Mouse (Mus musculus) hindbrain, postnatal 0 days (tissue): ENCODE results near the gene Gon7. TPM values are rescaled to one million over a fixed set of nuclear protein-coding genes. Genes with fewer than 3 reads are reported as not detected.

Experiments used
- ATAC-seq: fragments of 200-750 bp; cut with Nextera tagmentation; 2 replicates; pipeline ENCODE4 v1.8.0; 2017; ENCODE audit warnings: mild to moderate bottlenecking, moderate TSS enrichment, moderate library complexity
- DNase-seq: peaks from one replicate; pipeline ENCODE4 v3.0.0-alpha.2; 2015; ENCODE audit warnings: low spot score
- H3K27ac ChIP-seq: fragments of 300-500 bp; sonication (generic); 2 replicates; pipeline ENCODE4 v1.5.1; 2014; ENCODE audit warnings: mild to moderate bottlenecking
- H3K27me3 ChIP-seq: fragments of 300-500 bp; sonication (generic); 2 replicates; pipeline ENCODE4 v1.6.1; 2014; ENCODE audit warnings: low read length, mixed read lengths; ENCODE audit not compliant: insufficient read depth
- H3K36me3 ChIP-seq: fragments of 300-500 bp; sonication (generic); 2 replicates; pipeline ENCODE4 v1.6.1; 2014; ENCODE audit warnings: low read length, mixed read lengths; ENCODE audit not compliant: insufficient read depth
- H3K4me1 ChIP-seq: fragments of 300-500 bp; sonication (generic); 2 replicates; pipeline ENCODE4 v1.6.1; 2014; ENCODE audit warnings: antibody characterized with exemption, low read length, mixed read lengths; ENCODE audit not compliant: insufficient read depth
- H3K4me2 ChIP-seq: fragments of 300-500 bp; sonication (generic); 2 replicates; pipeline ENCODE4 v1.6.1; 2014; ENCODE audit warnings: low read depth, mild to moderate bottlenecking, low read length, moderate library complexity, mixed read lengths
- H3K4me3 ChIP-seq: fragments of 300-500 bp; sonication (generic); 2 replicates; pipeline ENCODE4 v1.5.1; 2014; ENCODE audit warnings: low read length
- H3K9ac ChIP-seq: fragments of 300-500 bp; sonication (generic); replicated peaks from 2 replicates; pipeline ENCODE4 v1.6.1; 2014; ENCODE audit warnings: mild to moderate bottlenecking, low read length, moderate library complexity, mixed read lengths
- H3K9me3 ChIP-seq: fragments of 300-500 bp; sonication (generic); 2 replicates; pipeline ENCODE4 v1.6.1; 2016; ENCODE audit warnings: low read length, mixed read lengths
- CTCF ChIP-seq: IDR thresholded peaks from 2 replicates; pipeline ENCODE4 v1.5.1; 2016; ENCODE audit warnings: antibody characterized with exemption, control low read depth, low read depth
- WGBS: fragments of 180-500 bp; shearing (Covaris S2); extraction: QIAGEN DNeasy Blood & Tissue Kit; methylation state at CpG from one replicate; pipeline ENCODE4 v1.1.7; 2014; 5-methylcytosine and 5-hydroxymethylcytosine counted together
- polyA plus RNA-seq: library from polyadenylated mRNA; unstranded; fragments of >200 nt; fragmentation: Nextera tagmentation; extraction: Ambion mirVana; gene quantifications from 2 replicates; pipeline ENCODE4 v1.2.1, GENCODE M21; 2015
- total RNA-seq: library from RNA; depleted of rRNA; stranded (reverse); fragments of >200 nt; gene quantifications from 2 replicates; pipeline ENCODE4 v1.2.3, GENCODE M21; 2014

Gene Gon7
- total and polyA plus RNA-seq, 2 experiments from 2014 or later, result 10.8 to 33.9 TPM

DNA sequence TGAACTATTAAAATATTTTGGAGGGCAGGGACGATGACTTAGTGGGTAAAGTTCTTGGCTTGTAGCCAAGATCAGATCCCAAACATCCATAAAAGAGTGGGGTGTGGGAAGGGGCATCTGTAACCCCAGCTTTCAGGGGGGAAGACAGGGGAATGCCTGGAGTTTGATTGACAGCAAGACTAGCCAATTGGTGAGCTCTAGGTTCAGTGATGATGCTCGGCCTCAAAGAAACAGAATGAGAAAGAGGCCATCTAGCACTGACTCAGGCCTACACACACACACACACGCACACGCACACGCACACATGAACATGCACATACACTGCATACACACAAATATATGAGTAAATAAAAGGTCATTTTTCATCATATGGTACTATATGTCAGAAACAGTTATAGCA lies 47.7 kb downstream of the Gon7 start:
- H3K27me3 ChIP-seq, result no peaks in the 10 kb centered on the region
- H3K4me1 ChIP-seq, result no peaks in the 10 kb centered on the region
- H3K36me3 ChIP-seq, result no peaks in the 10 kb centered on the region
- H3K9me3 ChIP-seq, result no peaks in the 10 kb centered on the region
- no peak overlapping the region for H3K4me2 ChIP-seq
- no peak overlapping the region for H3K9ac ChIP-seq
- no peak for TF ChIP-seq CTCF
- H3K4me3 ChIP-seq, result no peak overlapping the region
- no peak for DNase-seq
- no peak overlapping the region for H3K27ac ChIP-seq
- ATAC-seq, result no peak
- 86% methylated on average over 5 of the region's 5 CpGs for WGBS

GRCm38 (mm10) chr12:102708220-102708619 lies 49.4 kb downstream of the Gon7 start:
- Histone ChIP-seq H3K4me1 (no peaks in the 10 kb centered on the region), H3K36me3 (no peaks in the 10 kb centered on the region), H3K9me3 (no peaks in the 10 kb centered on the region), H3K27me3 (no peaks in the 10 kb centered on the region), H3K9ac (no peak overlapping the region), H3K4me2 (no peak overlapping the region), H3K4me3 (no peak overlapping the region), H3K27ac (no peak overlapping the region)
- 61% methylated on average over 11 of the region's 11 CpGs for WGBS
- DNase-seq, result no peak
- peak; percentile 52 for TF ChIP-seq CTCF
- no peak for ATAC-seq

GRCm38 (mm10) chr12:102706833-102707463 lies 50.7 kb downstream of the Gon7 start:
- 94% methylated on average over 10 of the region's 10 CpGs for WGBS
- DNase-seq (no peak), ATAC-seq (no peak)
- Histone ChIP-seq H3K4me3 (no peak overlapping the region), H3K27me3 (no peaks in the 10 kb centered on the region), H3K36me3 (no peaks in the 10 kb centered on the region), H3K4me2 (no peak overlapping the region), H3K27ac (no peak overlapping the region), H3K4me1 (peaks cover 5% of the 10 kb centered on the region; the same call in 1 of the 2 replicates), H3K9ac (no peak overlapping the region), H3K9me3 (no peaks in the 10 kb centered on the region)
- TF ChIP-seq CTCF, result no peak

GRCm38 (mm10) chr12:102705906-102706640 lies 51.5 kb downstream of the Gon7 start:
- H3K4me3 ChIP-seq, result no peak overlapping the region; the same call in 1 of the 2 replicates
- no peak overlapping the region for H3K27ac ChIP-seq
- WGBS, result 66% methylated on average over 6 of the region's 6 CpGs

GRCm38 (mm10) chr12:102705216-102705871 lies 52.3 kb downstream of the Gon7 start:
- peak; percentile 88 for ATAC-seq
- Histone ChIP-seq H3K9me3 (no peaks in the 10 kb centered on the region), H3K4me3 (peak overlapping the region; percentile 71), H3K36me3 (no peaks in the 10 kb centered on the region), H3K4me1 (peaks cover 8% of the 10 kb centered on the region; the same call in 1 of the 2 replicates), H3K9ac (peak overlapping the region; percentile 80), H3K4me2 (peak overlapping the region; percentile 69), H3K27ac (peak overlapping the region; percentile 95), H3K27me3 (no peaks in the 10 kb centered on the region)
- peak; percentile 88 for TF ChIP-seq CTCF
- WGBS, result 2% methylated on average over 23 of the region's 45 CpGs
- DNase-seq, result peak; percentile 94

More at GRCm38 (mm10) chr12:102705906-102706640, 51.5 kb downstream of the Gon7 start:
- ATAC-seq, result no peak
- no peak for DNase-seq
- Histone ChIP-seq H3K27me3 (no peaks in the 10 kb centered on the region), H3K9me3 (no peaks in the 10 kb centered on the region), H3K9ac (no peak overlapping the region), H3K4me2 (peak overlapping the region; percentile 69; the same call in 1 of the 2 replicates), H3K36me3 (no peaks in the 10 kb centered on the region), H3K4me1 (peaks cover 8% of the 10 kb centered on the region; the same call in 1 of the 2 replicates)
- no peak for TF ChIP-seq CTCF

- WGBS, result under 1% methylated on average over 43 of the region's 105 CpGs
- no peaks in the 10 kb centered on the region for H3K27me3 ChIP-seq
- H3K4me2 ChIP-seq, result peak within 1 kb of the TSS; percentile 69
- no peaks in the 10 kb centered on the region for H3K9me3 ChIP-seq
- DNase-seq, result peak; percentile 82
- peak within 1 kb of the TSS; percentile 80 for H3K9ac ChIP-seq
- TF ChIP-seq CTCF, result no peak
- peak; percentile 88 for ATAC-seq
- H3K4me1 ChIP-seq, result peaks cover 8% of the 10 kb centered on the region
- no peaks in the 10 kb centered on the region for H3K36me3 ChIP-seq
- peak within 1 kb of the TSS; percentile 71 for H3K4me3 ChIP-seq
- H3K27ac ChIP-seq, result peak within 1 kb of the TSS; percentile 95
Measured at GRCm38 (mm10) chr12:102704457-102705198, 53.0 kb downstream of the Gon7 start, which contains the start of gene Itpk1. Gene Itpk1 (minus strand): TSS chr12:102704930.
